Mouse (Mus musculus) kidney, embryonic 15.5 days (tissue): ENCODE data around the gene Csmd2. TPM values are rescaled to one million over a fixed set of nuclear protein-coding genes. Genes with fewer than 3 reads are reported as not detected.

Experiments
- ATAC-seq: fragments of 200-750 bp; cut with Nextera tagmentation; replicated peaks from 2 replicates; pipeline ENCODE4 v1.8.0; 2017; ENCODE audit warnings: moderate TSS enrichment; ENCODE audit not compliant: low FRiP score
- H3K27ac ChIP-seq: fragments of 300-500 bp; sonication (generic); 2 replicates; pipeline ENCODE4 v1.5.1; 2015; ENCODE audit warnings: mild to moderate bottlenecking, inconsistent platforms
- H3K27me3 ChIP-seq: fragments of 300-500 bp; sonication (generic); 2 replicates; pipeline ENCODE4 v1.6.1; 2015; ENCODE audit warnings: inconsistent platforms
- H3K36me3 ChIP-seq: fragments of 300-500 bp; sonication (generic); 2 replicates; pipeline ENCODE4 v1.6.1; 2015; ENCODE audit warnings: inconsistent platforms
- H3K4me1 ChIP-seq: fragments of 300-500 bp; sonication (generic); 2 replicates; pipeline ENCODE4 v1.6.1; 2015; ENCODE audit warnings: inconsistent platforms
- H3K4me2 ChIP-seq: fragments of 300-500 bp; sonication (generic); 2 replicates; pipeline ENCODE4 v1.6.1; 2015; ENCODE audit warnings: moderate library complexity, mild to moderate bottlenecking, inconsistent platforms
- H3K4me3 ChIP-seq: fragments of 300-500 bp; sonication (generic); replicated peaks from 2 replicates; pipeline ENCODE4 v1.5.1; 2015; ENCODE audit warnings: mild to moderate bottlenecking, inconsistent platforms
- H3K9ac ChIP-seq: fragments of 300-500 bp; sonication (generic); 2 replicates; pipeline ENCODE4 v1.6.1; 2015; ENCODE audit warnings: mild to moderate bottlenecking, inconsistent platforms
- H3K9me3 ChIP-seq: fragments of 300-500 bp; sonication (generic); replicated peaks from 2 replicates; pipeline ENCODE4 v1.6.1; 2016; ENCODE audit warnings: inconsistent platforms
- WGBS: fragments of 180-500 bp; shearing (Covaris S2); methylation state at CpG from one replicate; pipeline ENCODE4 v1.1.7; 2015; ENCODE audit warnings: mixed read lengths; 5-methylcytosine and 5-hydroxymethylcytosine counted together
- polyA plus RNA-seq: library from polyadenylated mRNA; unstranded; fragments of >200 nt; fragmentation: Nextera tagmentation; extraction: Ambion mirVana; gene quantifications from 2 replicates; pipeline ENCODE4 v1.2.1, GENCODE M21; 2015

Gene Csmd2
- polyA plus RNA-seq, 1 experiment from 2014 or later = 0.23 TPM

DNA sequence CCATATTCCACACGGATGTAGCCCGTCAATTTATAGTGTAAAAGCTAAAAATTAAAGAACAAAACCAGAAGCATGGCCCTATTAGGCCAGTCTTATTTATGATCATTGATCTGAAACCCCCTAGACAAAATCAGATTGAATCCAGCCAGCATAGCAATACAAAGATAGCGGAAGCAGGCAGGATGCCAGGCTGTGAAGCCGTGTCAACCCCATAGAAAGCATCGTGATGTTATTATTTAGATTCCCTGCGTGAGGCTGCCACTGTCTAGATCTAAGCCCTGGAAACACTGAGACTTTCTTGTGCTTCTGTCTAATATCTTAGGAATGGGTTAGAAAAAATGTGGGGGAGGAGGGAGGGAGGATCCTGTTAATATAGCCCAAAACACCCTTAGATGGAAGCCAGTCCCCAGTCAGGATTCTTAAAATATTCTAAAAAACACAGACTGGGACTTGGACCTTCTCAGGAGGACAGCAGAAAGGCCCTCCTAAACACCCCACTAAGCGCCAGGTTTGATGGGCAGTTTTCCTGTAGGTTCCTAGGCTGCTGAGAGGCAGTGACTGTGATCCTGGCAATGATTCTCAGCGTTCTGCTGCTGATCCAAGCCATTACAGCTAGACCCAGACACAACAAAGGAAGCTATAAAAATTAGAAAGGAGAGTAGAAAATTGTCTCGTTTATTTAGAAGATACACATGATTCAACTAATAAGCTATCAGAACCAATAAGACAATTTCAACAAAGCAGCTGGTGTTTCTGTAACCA lies 419.6 kb downstream of the Csmd2 start:
- H3K27ac ChIP-seq = no peak overlapping the region
- H3K9me3 ChIP-seq = no peaks in the 10 kb centered on the region
- H3K27me3 ChIP-seq = no peaks in the 10 kb centered on the region
- H3K4me3 ChIP-seq = no peak overlapping the region
- ATAC-seq = no peak
- no peaks in the 10 kb centered on the region for H3K4me1 ChIP-seq
- no peaks in the 10 kb centered on the region for H3K36me3 ChIP-seq
- 75% methylated on average over 9 of the region's 9 CpGs for whole genome bisulfite sequencing
- H3K9ac ChIP-seq = no peak overlapping the region
- no peak overlapping the region for H3K4me2 ChIP-seq

DNA sequence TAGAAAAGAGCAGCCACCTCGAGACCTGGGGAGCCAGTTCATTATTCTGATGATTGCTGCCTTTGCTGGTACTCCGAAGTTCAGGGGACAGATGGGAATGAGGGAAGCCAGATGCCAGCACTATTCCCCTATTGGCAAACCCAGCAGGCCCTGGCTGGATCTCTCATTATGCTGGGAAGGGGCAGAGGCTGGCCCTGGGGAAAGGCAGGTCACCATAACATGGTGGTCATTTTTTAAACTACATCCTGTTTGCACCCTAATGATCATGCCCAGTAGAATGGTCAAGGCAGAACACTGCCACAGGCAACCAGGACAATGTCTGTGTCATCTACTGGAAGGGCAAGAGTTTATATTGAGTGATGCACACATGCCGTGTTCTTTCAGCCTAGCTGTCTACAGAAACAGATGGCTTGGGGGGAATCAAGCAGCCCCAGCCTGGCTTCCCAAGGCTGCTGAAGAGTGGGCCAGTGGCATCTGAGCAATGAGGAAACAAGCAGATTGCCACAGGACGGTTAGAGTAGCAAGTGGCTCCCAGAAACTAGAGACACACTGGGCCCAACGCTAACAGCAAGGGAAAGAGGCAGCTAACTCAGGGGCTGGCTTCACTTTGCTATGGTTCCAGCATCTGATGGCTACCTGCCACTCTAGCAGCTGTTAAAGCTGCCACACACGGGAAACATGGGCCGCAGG lies 424.4 kb downstream of the Csmd2 start:
- no peak overlapping the region for H3K27ac ChIP-seq
- H3K4me3 ChIP-seq = no peak overlapping the region
- H3K27me3 ChIP-seq = no peaks in the 10 kb centered on the region
- H3K9ac ChIP-seq = no peak overlapping the region
- no peak overlapping the region for H3K4me2 ChIP-seq
- WGBS = 86% methylated on average over 7 of the region's 7 CpGs
- H3K36me3 ChIP-seq = no peaks in the 10 kb centered on the region
- ATAC-seq = no peak
- no peaks in the 10 kb centered on the region for H3K9me3 ChIP-seq
- no peaks in the 10 kb centered on the region for H3K4me1 ChIP-seq

DNA sequence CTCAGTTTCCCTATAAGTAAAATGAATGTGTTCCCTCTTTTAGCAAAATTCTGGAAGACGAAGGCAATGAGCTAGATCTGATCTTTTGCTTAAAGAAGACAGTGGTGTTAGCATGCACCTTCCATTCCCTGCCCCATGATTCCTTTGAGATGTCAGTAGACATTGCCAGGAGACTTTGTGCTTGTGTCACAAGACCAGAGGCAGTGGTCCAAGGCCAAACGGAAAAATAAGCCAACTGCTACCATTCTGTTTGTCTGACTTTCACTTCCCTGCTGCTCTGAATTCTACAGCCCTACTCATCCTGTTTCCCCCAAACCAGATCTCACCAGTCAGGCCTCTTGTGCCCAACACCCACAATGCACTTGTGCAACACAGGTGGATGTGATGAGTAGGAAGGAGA lies 427.1 kb downstream of the Csmd2 start:
- Histone ChIP-seq H3K27ac (no peak overlapping the region), H3K4me3 (no peak overlapping the region), H3K9ac (no peak overlapping the region), H3K27me3 (no peaks in the 10 kb centered on the region), H3K4me2 (no peak overlapping the region), H3K4me1 (no peaks in the 10 kb centered on the region), H3K9me3 (no peaks in the 10 kb centered on the region), H3K36me3 (no peaks in the 10 kb centered on the region)
- no peak for ATAC-seq
- WGBS = 85% methylated on average over 2 of the region's 2 CpGs

DNA sequence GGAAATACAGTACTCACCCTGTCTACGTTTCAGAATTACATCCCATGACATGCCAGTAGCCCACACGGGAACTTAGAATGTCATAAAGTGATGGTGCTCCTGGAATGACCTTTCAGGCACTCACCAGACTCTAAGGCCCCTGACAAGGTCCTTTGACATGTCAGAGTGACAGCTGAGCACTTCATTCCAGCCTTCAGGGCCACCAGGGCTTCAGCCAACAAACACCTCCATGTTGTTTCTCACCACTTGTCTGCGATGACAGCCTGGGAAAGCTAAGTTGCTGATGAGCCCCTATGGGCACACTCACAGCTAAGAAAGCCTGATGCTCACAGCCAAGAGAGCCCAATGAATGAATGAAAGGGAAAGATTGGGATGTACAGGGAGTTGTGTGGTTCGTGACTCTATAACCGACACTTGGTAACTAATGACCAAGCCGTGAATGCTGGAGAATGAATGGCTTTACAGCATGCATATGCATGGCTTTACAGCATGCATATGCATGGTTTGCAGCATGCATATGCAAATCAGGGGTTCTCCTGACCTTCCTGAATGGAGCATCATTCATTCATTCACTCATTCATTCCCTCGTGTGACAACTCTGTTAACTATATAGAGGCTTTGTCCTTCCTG lies 432.4 kb downstream of the Csmd2 start:
- ATAC-seq = no peak
- no peaks in the 10 kb centered on the region for H3K27me3 ChIP-seq
- 79% methylated on average over 7 of the region's 7 CpGs for WGBS
- no peak overlapping the region for H3K4me3 ChIP-seq
- H3K36me3 ChIP-seq = no peaks in the 10 kb centered on the region
- H3K9ac ChIP-seq = no peak overlapping the region
- H3K9me3 ChIP-seq = no peaks in the 10 kb centered on the region
- H3K27ac ChIP-seq = no peak overlapping the region
- H3K4me1 ChIP-seq = no peaks in the 10 kb centered on the region
- no peak overlapping the region for H3K4me2 ChIP-seq

DNA sequence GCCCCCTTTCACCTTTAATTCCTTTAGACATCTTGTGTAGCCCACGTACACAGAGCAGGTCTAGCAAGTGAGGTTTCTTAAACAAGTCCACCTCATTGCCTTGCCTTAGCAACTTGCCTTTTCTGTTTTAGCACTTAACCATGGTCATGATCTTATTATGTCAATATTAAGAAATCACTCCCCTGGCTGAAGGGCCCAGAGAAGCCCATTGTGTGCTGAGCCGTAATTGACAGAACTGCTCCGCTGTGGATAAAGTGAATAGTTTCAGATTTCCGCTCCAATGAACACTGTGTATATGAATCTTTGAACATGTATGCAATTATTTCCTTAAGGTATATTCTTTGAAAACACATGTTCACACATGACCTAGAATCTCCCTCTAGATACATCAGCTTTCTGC lies 434.8 kb downstream of the Csmd2 start:
- H3K4me1 ChIP-seq = peaks cover 3% of the 10 kb centered on the region; the same call in 1 of the 2 replicates
- H3K27ac ChIP-seq = no peak overlapping the region
- H3K9ac ChIP-seq = no peak overlapping the region
- H3K27me3 ChIP-seq = no peaks in the 10 kb centered on the region
- no peaks in the 10 kb centered on the region for H3K36me3 ChIP-seq
- no peak overlapping the region for H3K4me2 ChIP-seq
- H3K4me3 ChIP-seq = no peak overlapping the region
- H3K9me3 ChIP-seq = no peaks in the 10 kb centered on the region
- WGBS = 77% methylated on average over 4 of the region's 4 CpGs
- no peak for ATAC-seq

DNA sequence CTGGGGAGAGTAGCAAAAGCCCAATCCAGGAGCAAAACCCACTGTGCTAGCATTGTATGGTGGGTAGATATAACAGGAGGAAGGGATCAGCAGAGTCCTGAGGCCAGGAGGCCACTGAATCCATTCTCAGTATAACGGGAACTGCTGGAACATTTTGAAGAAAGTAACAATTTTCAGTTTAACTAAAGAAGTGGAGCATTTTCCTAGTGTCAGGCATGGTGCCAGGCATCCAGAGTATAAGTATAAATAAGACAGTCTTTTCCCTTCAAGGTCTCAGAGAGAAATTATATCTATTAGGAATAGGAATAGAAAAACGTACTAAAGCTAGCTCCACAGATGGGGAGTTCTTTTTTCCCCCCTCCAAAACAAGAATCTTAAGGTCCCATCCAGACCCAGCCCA lies 437.7 kb downstream of the Csmd2 start:
- Histone ChIP-seq H3K4me1 (peaks cover 23% of the 10 kb centered on the region), H3K4me3 (no peak overlapping the region), H3K27ac (no peak overlapping the region), H3K9ac (no peak overlapping the region), H3K27me3 (no peaks in the 10 kb centered on the region), H3K9me3 (no peaks in the 10 kb centered on the region), H3K4me2 (no peak overlapping the region), H3K36me3 (no peaks in the 10 kb centered on the region)
- 63% methylated on average over 2 of the region's 2 CpGs for WGBS
- no peak for ATAC-seq

DNA sequence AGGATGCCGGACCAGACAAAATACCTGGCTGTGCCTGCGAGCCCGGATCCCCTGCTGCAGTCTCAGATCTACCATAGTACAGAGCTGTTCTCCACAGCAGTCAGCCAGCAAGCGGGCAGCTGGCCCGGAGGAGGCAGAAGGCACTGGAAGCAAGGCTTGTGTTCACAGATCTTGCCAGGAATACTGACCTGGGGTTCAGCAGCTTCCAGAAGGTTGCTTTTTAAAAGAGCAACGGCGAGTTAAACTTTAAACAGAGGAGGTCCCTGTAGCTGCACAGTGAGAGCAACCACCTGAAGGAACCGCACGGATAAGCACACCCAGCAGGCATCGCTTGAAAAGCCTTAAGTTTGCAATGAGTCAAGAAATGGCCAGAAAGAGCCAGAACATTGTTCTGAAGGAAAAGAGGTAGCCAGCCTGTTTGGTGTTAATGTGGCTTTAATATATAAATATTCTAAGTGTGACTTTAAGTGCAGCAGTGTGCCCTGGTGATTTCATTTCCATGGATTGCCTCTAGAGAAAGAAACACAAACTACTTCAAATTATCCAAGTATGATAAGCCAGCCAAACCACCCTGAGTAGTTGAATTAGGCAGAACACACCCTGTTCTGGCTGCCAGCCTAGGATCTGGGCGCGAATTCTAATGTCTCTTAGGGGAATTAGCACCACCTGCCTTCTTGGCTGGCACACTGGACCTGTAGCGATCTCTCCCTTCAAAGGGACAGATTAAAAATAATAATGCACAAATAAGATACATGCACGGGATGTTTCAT lies 439.8 kb downstream of the Csmd2 start:
- ATAC-seq = no peak; the same call in 1 of the 2 replicates
- no peak overlapping the region for H3K9ac ChIP-seq

DNA sequence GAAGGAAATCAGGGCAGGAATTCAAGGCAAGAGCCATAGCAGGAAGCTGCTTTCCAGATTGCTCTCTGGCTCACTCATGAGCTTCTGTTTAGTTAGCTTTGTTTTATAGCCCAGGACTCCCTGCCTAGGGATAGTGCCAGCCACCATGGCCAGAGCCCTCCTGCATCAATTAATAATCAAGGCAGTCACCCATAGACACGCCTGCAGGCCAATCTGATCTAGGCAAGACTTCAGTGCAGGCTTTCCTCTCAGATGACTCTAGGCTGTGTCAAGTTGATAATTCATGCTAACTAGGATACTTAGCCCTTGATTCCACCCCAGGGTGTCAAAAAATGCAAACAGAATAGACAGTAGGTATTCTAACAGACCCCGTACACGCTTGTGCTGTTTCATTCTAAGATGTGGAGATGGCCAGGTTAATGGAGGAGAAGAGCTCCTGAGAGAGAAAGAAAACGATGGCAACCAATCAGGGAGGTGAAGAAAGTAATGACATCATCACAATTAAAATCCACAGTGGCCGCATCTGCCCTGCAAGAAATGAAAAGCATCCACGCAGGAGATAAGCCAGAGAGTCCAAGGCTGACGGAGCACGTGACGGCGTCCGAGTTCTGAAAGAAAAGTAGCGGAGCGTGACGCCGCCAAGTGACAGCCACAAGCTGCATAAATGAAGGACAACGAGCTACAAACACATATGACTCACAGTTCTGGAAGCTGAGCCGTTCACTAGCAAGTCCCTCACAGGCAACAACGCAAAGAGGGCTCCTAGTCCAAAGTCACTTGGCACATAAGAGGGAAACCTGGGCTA lies 440.8 kb downstream of the Csmd2 start:
- peaks cover 27% of the 10 kb centered on the region for H3K4me1 ChIP-seq
- no peaks in the 10 kb centered on the region for H3K27me3 ChIP-seq
- H3K36me3 ChIP-seq = no peaks in the 10 kb centered on the region
- H3K4me3 ChIP-seq = no peak overlapping the region
- peak; percentile 63; the same call in 1 of the 2 replicates for ATAC-seq
- H3K27ac ChIP-seq = peak overlapping the region; percentile 54; the same call in 1 of the 2 replicates
- WGBS = 60% methylated on average over 18 of the region's 18 CpGs
- no peak overlapping the region for H3K9ac ChIP-seq
- H3K4me2 ChIP-seq = peak overlapping the region; percentile 19; the same call in 1 of the 2 replicates
- no peaks in the 10 kb centered on the region for H3K9me3 ChIP-seq

More for the DNA sequence above, 439.8 kb downstream of the Csmd2 start:
- Histone ChIP-seq H3K27ac (peak overlapping the region; percentile 76), H3K36me3 (no peaks in the 10 kb centered on the region), H3K4me3 (no peak overlapping the region), H3K4me1 (peaks cover 27% of the 10 kb centered on the region), H3K4me2 (no peak overlapping the region), H3K9me3 (no peaks in the 10 kb centered on the region), H3K27me3 (no peaks in the 10 kb centered on the region)
- 81% methylated on average over 14 of the region's 14 CpGs for WGBS

DNA sequence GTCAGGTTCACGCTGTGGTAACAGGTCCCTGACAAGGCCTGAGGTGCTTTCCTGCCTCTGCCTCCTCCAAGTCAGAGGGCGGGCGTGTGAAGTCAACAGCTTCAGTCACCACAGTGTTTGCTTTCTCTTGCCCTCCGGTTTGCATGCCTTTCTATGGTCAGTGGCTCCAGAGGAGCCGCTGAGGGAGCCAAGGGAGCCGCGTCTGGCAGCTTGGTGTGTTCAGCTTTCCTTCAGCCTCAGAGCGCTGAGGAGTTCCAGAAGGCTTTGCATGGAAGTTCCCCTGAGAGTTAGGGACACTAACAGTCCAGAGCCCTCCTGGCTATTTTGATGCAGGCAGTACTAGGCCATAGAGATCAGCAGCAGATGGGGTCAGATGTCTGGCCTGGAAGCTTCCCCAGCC lies 441.9 kb downstream of the Csmd2 start:
- peaks cover 27% of the 10 kb centered on the region for H3K4me1 ChIP-seq
- no peak overlapping the region for H3K4me3 ChIP-seq
- H3K9ac ChIP-seq = no peak overlapping the region
- no peaks in the 10 kb centered on the region for H3K27me3 ChIP-seq
- H3K4me2 ChIP-seq = no peak overlapping the region
- no peaks in the 10 kb centered on the region for H3K9me3 ChIP-seq
- H3K36me3 ChIP-seq = no peaks in the 10 kb centered on the region
- no peak for ATAC-seq
- H3K27ac ChIP-seq = no peak overlapping the region
- WGBS = 83% methylated on average over 8 of the region's 8 CpGs

DNA sequence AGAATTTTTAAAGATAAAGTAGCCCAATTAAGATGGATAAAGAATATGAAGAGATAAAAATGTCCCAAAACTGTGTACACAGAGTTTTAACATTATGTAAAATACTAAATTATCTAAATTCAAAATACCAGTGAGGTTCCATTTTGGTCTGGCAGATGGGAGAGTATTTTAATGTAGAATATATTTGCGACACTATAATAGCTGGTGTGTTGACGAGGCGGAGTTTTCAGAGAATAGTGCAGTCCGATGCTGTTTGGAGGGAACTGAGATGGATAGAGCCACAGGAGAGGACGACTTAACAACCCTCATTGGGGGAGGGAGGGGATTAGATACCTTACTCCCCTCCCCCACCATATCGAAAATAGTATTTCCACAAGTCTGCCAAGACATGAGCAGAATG lies 452.9 kb downstream of the Csmd2 start:
- Histone ChIP-seq H3K9me3 (no peaks in the 10 kb centered on the region), H3K36me3 (no peaks in the 10 kb centered on the region), H3K27ac (no peak overlapping the region), H3K4me3 (no peak overlapping the region), H3K4me2 (no peak overlapping the region), H3K27me3 (no peaks in the 10 kb centered on the region), H3K4me1 (no peaks in the 10 kb centered on the region), H3K9ac (no peak overlapping the region)
- 80% methylated on average over 6 of the region's 6 CpGs for WGBS
- no peak for ATAC-seq

DNA sequence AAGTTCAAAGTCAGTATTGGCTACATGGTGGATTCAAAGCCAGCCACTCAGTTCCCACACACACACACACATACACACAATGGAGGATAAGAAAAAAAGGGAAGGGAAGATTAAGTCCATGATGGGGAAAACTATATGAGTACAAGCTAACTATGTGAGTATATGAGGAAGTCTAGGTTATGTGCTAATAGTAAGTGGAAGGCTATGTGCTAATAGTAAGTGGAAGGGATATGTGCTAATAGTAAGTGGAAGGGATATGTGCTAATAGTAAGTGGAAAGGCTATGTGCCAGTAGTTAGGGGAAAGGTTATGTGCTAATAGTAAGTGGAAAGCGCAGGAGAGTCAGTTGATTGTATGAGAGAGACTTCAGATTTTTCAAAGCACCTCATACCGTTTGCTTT lies 453.6 kb downstream of the Csmd2 start:
- no peak for ATAC-seq
- no peaks in the 10 kb centered on the region for H3K36me3 ChIP-seq
- H3K27ac ChIP-seq = no peak overlapping the region
- H3K27me3 ChIP-seq = no peaks in the 10 kb centered on the region
- 79% methylated on average over 2 of the region's 2 CpGs for WGBS
- H3K9ac ChIP-seq = no peak overlapping the region
- H3K4me3 ChIP-seq = no peak overlapping the region
- H3K4me1 ChIP-seq = no peaks in the 10 kb centered on the region
- no peak overlapping the region for H3K4me2 ChIP-seq
- H3K9me3 ChIP-seq = no peaks in the 10 kb centered on the region
